In the genomic region with DNA sequence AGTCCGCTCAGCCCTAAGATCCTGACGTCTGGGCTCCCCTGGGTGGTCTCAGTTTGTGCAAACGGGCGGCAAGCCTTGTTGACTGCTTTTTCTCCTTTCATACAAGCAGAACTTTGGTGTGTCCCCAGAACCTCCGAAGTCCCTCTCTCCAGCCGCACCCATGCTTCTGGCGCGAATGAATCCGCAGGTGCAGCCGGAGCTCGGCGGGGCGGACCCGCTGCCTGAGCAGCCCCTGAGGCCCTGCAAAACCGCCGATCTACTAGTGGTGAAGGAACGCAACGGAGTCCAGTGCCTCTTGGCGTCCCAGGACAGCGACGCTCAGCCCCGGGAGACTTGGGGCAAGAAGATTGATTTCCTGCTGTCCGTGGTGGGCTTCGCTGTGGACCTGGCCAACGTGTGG, we compare ENCODE assay signal across 11 mouse cellular contexts. TPM values are rescaled to one million over a fixed set of nuclear protein-coding genes. Genes with fewer than 3 reads are reported as not detected.
DNase-seq lines count a peak whose midpoint lies in the region; ATAC-seq and TF ChIP-seq lines count a peak whose summit lies in the region.
"Had no signal": no experiment of that assay in that cellular context is flagged by ENCODE, and none has a peak within 500 bp of the region (broad histone marks: within the 10 kb centered on the region; RNA-seq: fewer than 3 reads in every experiment).

No protein-coding gene starts in this region.

- 3% methylated on average over 25 of the region's 25 CpGs for WGBS in heart, embryonic 10.5 days
- 1% methylated on average over 25 of the region's 25 CpGs for WGBS in forebrain, embryonic 15.5 days
- WGBS in limb, embryonic 15.5 days = 3% methylated on average over 25 of the region's 25 CpGs

- peak overlapping the region; percentile 63 for H3K4me3 ChIP-seq in heart, embryonic 10.5 days
- peak overlapping the region; percentile 79 for H3K4me3 ChIP-seq in E14TG2a.4 (replicated peaks; ENCODE audit: low read length)
- H3K4me3 ChIP-seq in forebrain, embryonic 15.5 days = peak overlapping the region; percentile 36
- H3K4me3 ChIP-seq in limb, embryonic 15.5 days = peak overlapping the region; percentile 42

- ATAC-seq in forebrain, embryonic 15.5 days (replicated peaks) = no peak
- no peak for ATAC-seq in limb, embryonic 15.5 days (ENCODE audit: insufficient number of reproducible peaks, low FRiP score, low TSS enrichment, low read depth)

- no peak for TF ChIP-seq CTCF in E14TG2a.4 (conservative IDR thresholded peaks at IDR 0.05; ENCODE audit: low read length)

- no peaks in the 10 kb centered on the region for H3K9me3 ChIP-seq in heart, embryonic 10.5 days
- H3K9me3 ChIP-seq in E14TG2a.4 (ENCODE audit: low read length) = no peaks in the 10 kb centered on the region
- no peaks in the 10 kb centered on the region for H3K9me3 ChIP-seq in forebrain, embryonic 15.5 days
- H3K9me3 ChIP-seq in limb, embryonic 15.5 days = no peaks in the 10 kb centered on the region

- H3K27ac ChIP-seq in heart, embryonic 10.5 days = no peak overlapping the region
- H3K27ac ChIP-seq in forebrain, embryonic 15.5 days (replicated peaks) = no peak overlapping the region
- H3K27ac ChIP-seq in limb, embryonic 15.5 days = no peak overlapping the region

- DNase-seq in heart, embryonic 10.5 days (ENCODE audit: low spot score) = no peak
- DNase-seq in heart, adult 9 months (ENCODE audit: low spot score in 2 of 2) = no peak
- DNase-seq in layer of hippocampus, postnatal 25 days (ENCODE audit: extremely low spot score in 1 of 2, low spot score in 1 of 2) = no peak
- DNase-seq in layer of hippocampus, postnatal 14 days (ENCODE audit: low spot score in 2 of 2) = no peak
- DNase-seq in urinary bladder, adult 18-20 months (ENCODE audit: low spot score in 2 of 2) = no peak
- DNase-seq: thymus, postnatal 36 days had no signal

- H3K4me2 ChIP-seq in forebrain, embryonic 15.5 days (replicated peaks) = peak overlapping the region; percentile 56
- peak overlapping the region; percentile 83 for H3K4me2 ChIP-seq in limb, embryonic 15.5 days

- peaks cover 89% of the 10 kb centered on the region for H3K27me3 ChIP-seq in heart, embryonic 10.5 days (ENCODE audit: insufficient read depth, poor library complexity, severe bottlenecking)
- peaks cover 78% of the 10 kb centered on the region for H3K27me3 ChIP-seq in E14TG2a.4 (ENCODE audit: insufficient read depth, low read length)
- H3K27me3 ChIP-seq in forebrain, embryonic 15.5 days = peaks cover 50% of the 10 kb centered on the region
- peaks cover 65% of the 10 kb centered on the region for H3K27me3 ChIP-seq in limb, embryonic 15.5 days

- H3K36me3 ChIP-seq in heart, embryonic 10.5 days = no peaks in the 10 kb centered on the region
- no peaks in the 10 kb centered on the region for H3K36me3 ChIP-seq in E14TG2a.4 (ENCODE audit: insufficient read depth, low read length)
- H3K36me3 ChIP-seq in forebrain, embryonic 15.5 days = no peaks in the 10 kb centered on the region
- no peaks in the 10 kb centered on the region for H3K36me3 ChIP-seq in limb, embryonic 15.5 days

- H3K9ac ChIP-seq in forebrain, embryonic 15.5 days (replicated peaks) = no peak overlapping the region
- H3K9ac ChIP-seq in limb, embryonic 15.5 days = no peak overlapping the region

- H3K4me1 ChIP-seq in heart, embryonic 10.5 days = peaks cover 17% of the 10 kb centered on the region
- H3K4me1 ChIP-seq in E14TG2a.4 (replicated peaks; ENCODE audit: low read depth, low read length) = peaks cover 9% of the 10 kb centered on the region
- peaks cover 12% of the 10 kb centered on the region for H3K4me1 ChIP-seq in forebrain, embryonic 15.5 days
- H3K4me1 ChIP-seq in limb, embryonic 15.5 days = peaks cover 12% of the 10 kb centered on the region

RNA-seq across cellular contexts. Expression of a gene that starts 1.2 kb away (rescaled TPM):
- polyA plus RNA-seq in heart, embryonic 10.5 days (2016; fragmentation: Nextera tagmentation; extraction: Ambion mirVana) = 0.05 and 0.11 TPM in 2 replicates
- 0.03 TPM in 1 of 2 replicates, not detected in the other for polyA plus RNA-seq in forebrain, embryonic 15.5 days (2015; fragmentation: Nextera tagmentation; extraction: Ambion mirVana)
- polyA plus RNA-seq in limb, embryonic 15.5 days (2015; fragmentation: Nextera tagmentation; extraction: Ambion mirVana) = 0.11 and 0.19 TPM in 2 replicates
- under 1 TPM; 0.07 to 0.16 TPM for total RNA-seq in layer of hippocampus, postnatal 25 days (2021)
- total RNA-seq in layer of hippocampus, postnatal 14 days (2021) = under 1 TPM; 0.16 to 0.24 TPM
- total RNA-seq: megakaryocyte-erythroid progenitor cell, adult 5-6 weeks had no signal

RNA-seq across cellular contexts. Expression of a gene that starts 59.9 kb away (rescaled TPM):
- 0.26 TPM in 1 of 2 replicates, not detected in the other for polyA plus RNA-seq in heart, embryonic 10.5 days (2016; fragmentation: Nextera tagmentation; extraction: Ambion mirVana)
- 0.17 and 0.37 TPM in 2 replicates for polyA plus RNA-seq in forebrain, embryonic 15.5 days (2015; fragmentation: Nextera tagmentation; extraction: Ambion mirVana)
- 107 and 113 TPM in 2 replicates for polyA plus RNA-seq in limb, embryonic 15.5 days (2015; fragmentation: Nextera tagmentation; extraction: Ambion mirVana)
- total RNA-seq in layer of hippocampus, postnatal 25 days (2021) = 1 to 10 TPM in 1 of 2 experiments, under 1 TPM in 1; 0.54 to 1.1 TPM
- 1 to 10 TPM; 1.1 to 1.4 TPM for total RNA-seq in layer of hippocampus, postnatal 14 days (2021)
- total RNA-seq: gastrocnemius, adult 8-10 months; megakaryocyte-erythroid progenitor cell, adult 5-6 weeks had no signal

Comparison
In these comparisons a context has a peak if more than half of its experiments do, and no peak if none do; other contexts are left out.
1. RNA of a gene that starts 59.9 kb away (polyA plus RNA-seq): 107 to 113 TPM in limb, embryonic 15.5 days; 0.26 TPM in heart, embryonic 10.5 days and 0.17 to 0.37 TPM in forebrain, embryonic 15.5 days; every median in the first group is over 10 times any median in the second.
2. Peak in every context shown above with its lines, with median percentiles within 50 percentile points of each other: H3K4me3 ChIP-seq.